Mouse (Mus musculus) A20 (cell line): Measurements from ENCODE around the gene Pla2g4e.

ENCODE experiments used
- DNase-seq: peaks from one replicate; pipeline ENCODE4 v3.0.0-alpha.2; 2011; ENCODE audit warnings: low read depth, low spot score

Gene Pla2g4e

GRCm38 (mm10) chr2:120235947-120236640 is 9.0 kb downstream of the Pla2g4e start:
- DNase-seq: no peak

- no peak for DNase-seq
Measured at GRCm38 (mm10) chr2:120235381-120235780, 9.8 kb downstream of the Pla2g4e start.

- DNase-seq: no peak
Measured at GRCm38 (mm10) chr2:120231642-120232041, 13.5 kb downstream of the Pla2g4e start.

GRCm38 (mm10) chr2:120214600-120214999 is 30.5 kb downstream of the Pla2g4e start:
- DNase-seq: no peak

DNA sequence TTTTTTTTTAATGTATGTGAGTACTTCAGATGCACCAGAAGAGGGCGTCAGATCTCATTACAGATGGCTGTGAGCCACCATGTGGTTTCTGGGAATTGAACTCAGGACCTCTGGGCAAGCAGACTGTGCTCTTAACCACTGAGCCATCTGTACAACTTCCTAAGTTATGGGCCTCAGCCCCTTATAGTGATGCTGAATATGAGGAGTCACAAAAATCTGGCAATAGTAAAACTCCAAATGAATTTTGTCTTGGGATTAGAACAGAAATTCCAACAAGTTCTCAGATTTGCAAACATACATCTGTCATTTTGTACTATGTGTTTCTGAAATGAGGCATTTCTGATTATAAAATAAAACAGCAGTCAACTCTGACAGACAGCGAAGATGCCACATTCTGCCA is 33.7 kb downstream of the Pla2g4e start:
- DNase-seq: no peak

GRCm38 (mm10) chr2:120207926-120208325 is 37.2 kb downstream of the Pla2g4e start:
- DNase-seq: no peak

DNA sequence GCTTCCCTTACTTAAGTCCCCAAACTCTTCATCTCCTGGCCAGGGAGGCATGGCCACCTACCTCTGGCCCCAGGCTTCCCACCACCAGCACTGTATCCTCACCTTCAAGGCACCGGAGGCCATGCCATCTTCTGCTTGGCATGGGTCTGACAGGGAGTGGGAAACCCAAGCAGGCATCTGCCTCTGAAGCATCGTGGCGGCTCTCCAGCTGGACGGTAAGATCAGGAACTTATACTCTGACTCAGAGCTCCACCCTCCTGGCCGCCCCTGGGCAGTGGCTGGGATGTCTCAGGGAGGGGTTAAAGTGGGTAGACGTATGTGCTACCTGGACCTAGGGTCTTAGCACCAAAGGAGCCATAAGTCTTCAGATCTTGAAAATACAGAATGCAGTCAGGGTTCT is 38.1 kb downstream of the Pla2g4e start:
- no peak for DNase-seq

DNA sequence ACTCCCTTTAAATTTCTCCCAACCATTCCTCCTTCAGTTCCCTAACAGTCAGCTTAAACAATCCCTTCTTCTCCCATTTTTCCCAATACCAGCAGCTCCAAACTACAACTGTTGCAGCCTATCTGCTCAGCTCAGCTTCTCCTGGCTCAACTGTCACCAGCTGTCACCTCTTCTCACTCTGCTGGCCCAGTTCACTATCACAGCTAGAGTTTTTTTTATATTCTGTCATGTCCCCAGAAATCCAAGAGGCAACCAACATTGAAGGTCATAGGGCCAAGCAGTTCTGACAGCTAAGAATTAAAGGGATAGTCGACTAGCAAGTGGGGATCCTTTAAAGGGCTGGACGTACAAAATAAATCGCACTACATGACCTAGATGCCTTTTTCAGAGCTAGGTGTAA is 41.4 kb downstream of the Pla2g4e start:
- no peak for DNase-seq

DNA sequence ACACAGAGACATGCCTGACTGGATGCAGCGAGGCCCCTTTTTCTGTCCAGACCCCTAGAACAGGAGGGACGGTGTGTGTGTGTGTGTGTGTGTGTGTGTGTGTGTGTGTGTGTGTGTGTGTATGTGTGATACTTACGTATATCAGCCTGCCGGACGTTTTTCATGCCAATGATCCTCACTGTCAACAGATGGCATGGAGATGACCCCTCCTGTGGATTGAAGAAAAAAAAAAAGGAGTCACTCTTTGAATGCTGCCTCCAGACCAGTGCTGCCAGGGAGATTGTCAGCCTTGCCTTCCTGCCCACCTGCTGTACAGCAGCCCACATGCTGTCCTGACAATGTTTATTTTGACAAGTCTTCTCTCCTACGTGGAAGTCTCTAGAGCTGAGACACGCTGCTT is 45.1 kb downstream of the Pla2g4e start:
- DNase-seq: no peak

DNA sequence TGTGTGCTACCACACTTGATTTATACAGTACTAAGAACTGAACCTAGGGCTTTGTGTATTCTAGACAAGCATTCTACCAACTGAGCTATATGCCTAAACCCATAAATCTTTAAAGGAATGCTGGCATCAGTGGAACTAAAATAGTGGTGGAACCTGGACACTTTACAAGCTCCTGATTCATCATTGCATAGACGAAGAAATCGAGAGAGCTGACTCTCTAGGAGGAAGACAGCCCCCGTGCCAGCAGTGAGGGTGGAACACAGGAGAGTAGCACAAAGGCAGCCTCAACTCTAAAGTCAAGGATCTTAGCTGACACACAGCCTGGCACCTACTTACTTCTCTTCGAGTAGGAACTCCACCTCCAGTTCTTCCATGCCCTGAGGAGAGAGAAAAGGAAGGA is 57.0 kb downstream of the Pla2g4e start:
- DNase-seq: no peak

DNA sequence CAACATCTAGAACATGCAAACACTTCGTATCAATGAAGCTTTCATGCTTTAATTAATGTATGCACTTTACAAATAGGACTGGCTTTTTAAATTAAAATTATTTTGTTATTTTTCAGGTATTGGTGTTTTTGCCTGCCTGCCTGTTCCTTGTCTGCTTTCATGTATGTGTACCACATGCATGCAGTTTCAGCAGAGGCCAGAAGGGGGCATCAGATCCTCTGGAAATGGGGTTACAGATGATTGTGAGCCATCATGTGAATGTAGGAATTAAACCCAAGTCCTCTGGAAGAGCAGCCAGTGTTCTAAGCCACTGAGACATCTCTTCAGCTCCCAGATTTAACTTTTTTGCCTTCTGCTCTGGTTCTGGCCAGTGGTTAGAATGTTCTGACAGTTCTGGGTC is 57.6 kb downstream of the Pla2g4e start:
- peak; percentile 36 for DNase-seq

DNA sequence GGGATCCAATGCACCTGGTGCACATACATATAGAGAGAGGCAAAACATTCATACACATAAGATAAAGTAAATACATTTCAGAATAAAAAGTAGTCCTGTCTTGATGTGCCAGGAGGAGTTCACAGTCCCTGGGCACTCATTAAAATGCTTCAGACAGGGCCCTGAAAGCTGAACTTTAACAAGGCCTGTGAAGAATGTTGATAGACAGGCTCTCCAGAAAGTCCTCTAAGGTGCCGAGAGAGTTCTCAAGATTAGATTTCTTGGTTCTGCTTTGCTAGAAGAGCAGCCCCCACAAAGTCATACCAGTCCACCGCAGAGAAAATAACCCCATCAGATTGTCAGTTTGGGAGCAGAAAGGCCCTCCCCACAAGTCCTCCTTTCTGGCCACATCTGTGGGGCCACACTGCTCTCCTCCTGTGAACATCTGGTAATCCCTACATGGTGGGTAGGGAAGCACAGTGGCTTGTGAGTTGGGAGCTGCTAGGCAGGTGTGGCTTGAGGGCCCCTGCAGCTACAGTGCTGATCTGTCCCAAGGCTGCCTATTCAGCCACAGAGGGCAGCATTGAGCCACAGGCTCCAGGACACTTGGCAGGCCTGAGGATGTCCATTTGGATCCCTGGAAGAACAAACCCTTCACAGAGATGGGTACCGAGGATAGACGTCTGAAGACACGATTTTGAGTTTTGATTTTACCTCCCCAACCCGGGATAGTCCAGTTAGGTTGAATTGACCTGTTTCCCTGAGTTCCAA is 59.4 kb downstream of the Pla2g4e start:
- peak; percentile 10 for DNase-seq

- DNase-seq: peak; percentile 26
Measured at GRCm38 (mm10) chr2:120178936-120179335, 66.2 kb downstream of the Pla2g4e start.

GRCm38 (mm10) chr2:120173718-120174117 is 71.4 kb downstream of the Pla2g4e start:
- peak; percentile 56 for DNase-seq

DNA sequence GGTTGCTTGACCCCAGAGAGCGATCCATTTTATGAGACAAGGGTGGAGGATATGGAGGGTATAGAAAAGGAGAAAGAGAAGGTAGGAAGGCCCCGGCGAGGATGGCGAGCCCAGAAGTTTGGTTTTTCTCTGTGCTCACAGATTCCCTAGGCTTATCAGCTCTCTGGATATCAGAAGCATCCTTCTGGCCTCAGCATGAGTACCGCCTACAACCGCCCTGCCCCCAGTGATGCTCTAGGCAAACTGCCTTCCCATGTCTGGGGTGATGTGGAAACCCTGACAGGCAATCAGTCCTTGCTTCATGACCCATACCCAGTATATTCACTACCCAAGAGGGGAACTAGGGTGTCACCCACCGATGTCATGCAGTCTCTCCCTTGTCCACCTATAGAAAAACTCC is 73.8 kb downstream of the Pla2g4e start:
- DNase-seq: no peak

GRCm38 (mm10) chr2:120170726-120171125 is 74.4 kb downstream of the Pla2g4e start:
- DNase-seq: peak; percentile 57

DNA sequence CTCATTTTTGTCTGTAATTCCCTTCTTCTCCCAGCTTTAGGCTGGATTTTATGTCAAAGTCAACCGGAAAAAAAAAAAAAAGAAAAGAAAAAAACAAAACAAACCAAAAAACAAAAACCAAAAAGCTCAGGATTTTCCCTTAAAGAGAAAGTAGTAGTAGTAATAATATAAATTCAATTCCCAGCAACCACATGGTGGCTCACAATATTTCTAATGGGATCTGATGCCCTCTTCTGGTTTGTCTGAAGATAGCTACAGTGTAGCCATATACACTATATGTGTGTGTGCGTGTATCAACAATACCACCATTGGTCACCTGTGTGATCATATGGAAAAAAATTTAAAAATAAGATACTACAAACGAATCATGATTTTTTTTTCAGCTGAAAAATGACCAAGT is 75.8 kb downstream of the Pla2g4e start:
- peak; percentile 36 for DNase-seq

- no peak for DNase-seq
Measured at GRCm38 (mm10) chr2:120167763-120168162, 77.4 kb downstream of the Pla2g4e start.

- DNase-seq: no peak
Measured at GRCm38 (mm10) chr2:120165474-120165873, 79.7 kb downstream of the Pla2g4e start.

- no peak for DNase-seq
Measured at GRCm38 (mm10) chr2:120159434-120159833, 85.7 kb downstream of the Pla2g4e start.

DNA sequence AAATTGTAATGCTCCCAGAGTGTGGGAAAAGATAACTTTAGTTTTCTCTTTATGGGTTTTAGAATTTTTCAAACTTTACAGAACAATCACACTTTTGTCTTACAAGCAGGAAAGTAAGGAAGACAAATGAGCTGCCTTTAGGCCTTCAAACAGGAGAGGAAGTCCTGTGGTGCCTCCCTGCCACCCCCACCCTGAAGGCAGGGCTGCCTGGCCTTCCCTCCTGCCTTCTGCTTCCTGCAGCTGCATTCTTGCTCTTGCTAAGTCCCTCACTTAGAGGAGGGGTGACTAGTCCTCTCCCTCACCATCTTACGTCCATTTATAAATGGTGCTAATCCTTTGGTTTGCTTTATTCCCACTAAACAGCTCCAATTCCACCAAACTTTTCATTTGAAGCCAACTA is 86.3 kb downstream of the Pla2g4e start:
- DNase-seq: peak; percentile 43

GRCm38 (mm10) chr2:120158016-120158415 is 87.1 kb downstream of the Pla2g4e start:
- peak; percentile 61 for DNase-seq

- peak; percentile 36 for DNase-seq
Measured at GRCm38 (mm10) chr2:120157606-120158005, 87.5 kb downstream of the Pla2g4e start.
